Mouse (Mus musculus): Measurements from ENCODE around the gene Capn13.
"Not testable (repeated sequence)": the region's sequence is repeated elsewhere in the genome, so short reads cannot be mapped to it uniquely, and the experiment has no call there.

Capn13 gene

GRCm38 (mm10) chr17:73343632-73344390, 56.9 kb downstream of the Capn13 start:
- DNase-seq (ENCODE audit: inconsistent ontology term), result no peak

- DNase-seq (ENCODE audit: inconsistent ontology term), result no peak
Measured at GRCm38 (mm10) chr17:73342673-73343072, 58.0 kb downstream of the Capn13 start.

- DNase-seq (ENCODE audit: inconsistent ontology term), result no peak
Measured at GRCm38 (mm10) chr17:73329071-73329470, 71.6 kb downstream of the Capn13 start.

DNA sequence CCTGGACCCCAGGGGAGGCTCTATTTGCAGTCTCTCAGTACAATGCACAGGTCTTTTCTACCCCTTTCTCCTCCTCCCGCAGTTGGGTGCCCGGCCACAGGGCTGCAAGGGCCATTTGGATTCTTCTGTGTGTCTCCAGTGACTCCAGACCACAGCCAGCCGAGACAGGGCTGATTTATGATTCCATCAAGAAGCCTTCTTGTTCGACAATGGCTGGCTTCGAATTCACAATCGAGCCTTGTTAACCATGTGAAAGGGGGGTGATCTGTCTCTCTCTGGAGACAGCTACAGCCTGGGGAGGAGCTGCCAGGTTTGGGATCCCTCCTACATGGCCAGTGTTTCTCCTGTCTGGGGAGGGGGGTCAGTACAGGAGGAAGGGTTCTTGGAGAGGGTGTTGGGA, 75.4 kb downstream of the Capn13 start:
- DNase-seq (ENCODE audit: inconsistent ontology term), result peak; percentile 19

GRCm38 (mm10) chr17:73324732-73325131, 75.9 kb downstream of the Capn13 start:
- DNase-seq (ENCODE audit: inconsistent ontology term), result no peak

- DNase-seq (ENCODE audit: inconsistent ontology term), result no peak
Measured at GRCm38 (mm10) chr17:73323981-73324380, 76.7 kb downstream of the Capn13 start.

GRCm38 (mm10) chr17:73314786-73315185, 85.9 kb downstream of the Capn13 start:
- DNase-seq (ENCODE audit: inconsistent ontology term), result no peak

- DNase-seq (ENCODE audit: inconsistent ontology term), result no peak
Measured at GRCm38 (mm10) chr17:73311491-73311890, 89.2 kb downstream of the Capn13 start.

- no peak for DNase-seq (ENCODE audit: inconsistent ontology term)
Measured at GRCm38 (mm10) chr17:73308691-73309090, 92.0 kb downstream of the Capn13 start.

GRCm38 (mm10) chr17:73306626-73307025, 94.0 kb downstream of the Capn13 start:
- no peak for DNase-seq (ENCODE audit: inconsistent ontology term)

DNA sequence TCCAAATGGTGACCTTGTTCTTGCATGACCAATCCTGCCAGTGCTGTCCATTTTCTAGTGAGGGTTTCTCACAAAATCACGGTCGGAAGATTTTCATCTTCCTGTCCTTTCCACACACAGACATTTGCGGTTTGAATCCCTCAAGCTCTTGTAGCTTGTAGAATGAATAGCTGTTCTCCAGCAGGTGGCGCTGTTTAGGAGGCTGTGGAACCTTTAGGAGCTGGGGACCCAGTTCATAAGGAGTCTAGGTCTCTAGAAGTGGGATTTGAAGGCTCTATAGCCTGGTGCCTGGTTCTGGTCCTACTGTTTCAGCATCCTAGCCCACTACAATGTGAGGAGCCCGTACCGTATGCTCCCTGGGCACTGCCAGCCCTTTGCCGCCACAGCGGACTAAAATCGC, 95.0 kb downstream of the Capn13 start:
- peak; percentile 33 for DNase-seq (ENCODE audit: inconsistent ontology term)

GRCm38 (mm10) chr17:73304086-73304812, 96.4 kb downstream of the Capn13 start:
- DNase-seq (ENCODE audit: inconsistent ontology term), result no peak

GRCm38 (mm10) chr17:73303676-73304075, 97.0 kb downstream of the Capn13 start:
- DNase-seq (ENCODE audit: inconsistent ontology term), result no peak

DNA sequence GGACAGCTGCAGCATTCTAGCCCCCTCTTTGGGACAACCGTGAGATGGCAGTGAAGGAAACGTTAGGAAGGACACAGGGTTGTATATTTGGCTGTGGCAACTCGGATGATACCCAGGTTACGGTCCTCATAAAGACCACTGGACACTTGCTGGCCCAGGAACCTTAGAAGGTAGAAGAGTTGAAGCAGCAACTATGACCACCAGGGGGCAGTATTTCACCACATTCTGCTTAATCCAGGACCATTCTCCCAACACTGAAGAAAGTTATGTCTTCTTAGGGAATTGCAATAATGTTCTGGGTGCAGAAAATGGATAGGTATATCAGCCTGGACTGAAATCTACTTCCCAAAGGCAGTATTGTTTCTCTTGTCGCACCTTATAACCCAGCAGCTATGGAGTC, 97.4 kb downstream of the Capn13 start:
- peak; percentile 37 for DNase-seq (ENCODE audit: inconsistent ontology term)

DNA sequence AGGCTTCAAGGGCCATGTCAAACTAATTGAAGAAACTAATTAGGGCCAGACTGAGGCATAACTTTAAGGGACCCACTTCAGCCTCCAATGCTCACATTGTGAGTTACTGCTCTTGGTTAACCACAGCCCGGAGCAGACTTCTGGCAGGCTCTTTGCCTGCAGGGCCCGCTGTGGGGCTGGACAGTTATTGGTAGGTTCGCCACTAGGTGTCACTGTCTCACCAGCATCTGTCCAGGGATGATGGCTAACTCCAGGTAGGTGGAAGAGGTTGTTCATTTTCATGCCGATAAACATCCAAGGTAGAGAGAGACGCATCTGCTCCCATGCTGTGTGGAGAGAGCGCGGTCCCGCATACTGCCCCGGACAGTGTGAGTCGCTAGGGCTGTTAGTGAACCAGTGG, 98.6 kb downstream of the Capn13 start:
- DNase-seq (ENCODE audit: inconsistent ontology term), result peak; percentile 78

DNA sequence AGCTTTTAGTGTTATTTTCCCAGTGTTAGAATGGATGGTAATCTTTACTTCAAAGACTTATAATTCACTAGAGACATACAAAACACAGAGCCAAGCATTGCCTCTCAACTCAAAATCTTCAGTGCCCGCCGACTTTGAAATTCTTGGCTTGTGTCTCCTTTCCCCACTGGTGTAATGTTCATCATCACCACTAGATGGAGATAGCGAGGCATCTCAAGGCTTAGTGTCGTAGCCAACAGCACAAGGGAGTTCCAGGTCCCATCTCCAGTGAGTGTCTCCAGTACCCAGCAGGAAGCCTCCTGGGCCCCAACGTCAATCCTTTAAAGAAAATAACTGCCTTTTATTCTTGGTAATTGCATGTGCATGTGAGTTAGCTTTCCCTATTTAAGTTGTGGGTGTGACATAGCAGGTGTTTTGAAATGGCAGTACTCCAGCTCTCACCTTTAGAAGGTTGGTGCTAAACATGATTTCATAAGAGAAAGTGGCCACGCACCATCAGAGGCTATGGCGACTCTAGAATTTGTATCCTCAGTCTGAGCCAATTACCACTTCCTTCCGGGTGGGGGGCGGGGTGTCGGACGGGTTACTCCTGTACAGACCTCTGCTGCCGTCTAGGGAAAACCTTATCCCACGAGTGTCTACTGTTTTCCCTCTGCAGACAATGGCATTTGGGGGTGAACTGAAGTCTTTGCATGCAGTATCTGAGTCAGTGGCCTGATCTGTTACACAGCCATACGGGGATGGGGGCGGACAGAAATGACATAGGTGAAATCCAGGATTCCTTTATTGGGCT, 99.2 kb downstream of the Capn13 start:
- DNase-seq (ENCODE audit: inconsistent ontology term), result peak; percentile 57

DNA sequence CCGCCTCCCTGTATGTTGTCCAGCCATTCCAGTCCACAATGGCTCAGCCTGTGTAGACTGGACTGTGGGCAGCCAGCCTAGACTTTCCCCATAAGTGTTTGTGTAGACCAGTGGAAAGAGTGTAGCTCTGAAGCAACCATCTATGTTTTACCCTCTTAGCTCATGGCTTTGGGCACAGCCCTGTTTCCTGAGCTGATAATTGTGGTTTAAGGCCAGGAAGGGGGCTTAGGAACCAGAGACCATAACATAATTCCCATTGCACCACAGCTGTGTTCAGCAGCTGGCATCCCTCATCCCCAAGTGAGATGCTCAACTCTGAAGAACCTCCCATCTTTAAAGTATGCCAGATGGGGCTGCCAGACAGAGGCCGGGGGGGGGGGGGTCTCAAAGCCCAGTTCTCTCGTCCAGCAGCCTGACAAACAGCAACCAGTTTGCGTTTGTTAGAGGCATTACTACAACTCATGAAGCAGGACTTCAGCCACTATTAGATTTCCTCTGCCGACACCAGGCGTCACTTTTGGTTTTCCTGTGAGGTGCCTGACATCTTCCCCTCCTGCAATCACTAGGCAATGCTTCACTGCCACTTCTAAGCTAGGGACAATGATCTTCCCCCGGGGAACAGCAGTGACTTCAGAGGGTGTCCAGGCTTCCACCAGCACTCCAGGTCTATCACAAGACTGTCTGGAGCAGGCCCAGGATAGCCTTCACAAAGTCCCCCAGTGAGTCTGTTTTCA, 100.4 kb downstream of the Capn13 start:
- DNase-seq (ENCODE audit: inconsistent ontology term), result no peak

GRCm38 (mm10) chr17:73298981-73299380, 101.7 kb downstream of the Capn13 start:
- no peak for DNase-seq (ENCODE audit: inconsistent ontology term)

DNA sequence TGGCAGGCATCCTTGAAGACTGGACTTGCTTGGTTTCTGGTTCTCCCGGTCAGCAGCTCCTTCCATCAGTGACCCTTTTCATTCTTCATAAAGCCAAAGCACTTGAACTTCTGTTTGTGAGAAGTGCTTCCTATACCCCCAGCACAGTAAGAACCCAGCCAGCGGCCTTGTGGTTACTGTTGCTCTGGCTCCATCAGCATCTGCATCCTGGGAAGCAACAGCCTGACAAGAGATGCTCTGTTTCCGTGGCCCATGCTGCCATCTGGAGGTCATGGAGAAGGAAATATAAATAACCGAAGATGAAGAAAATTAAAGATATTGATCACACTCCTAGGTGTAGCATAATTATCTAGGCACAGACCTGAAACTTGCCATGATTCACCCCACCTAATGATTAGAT, 103.8 kb downstream of the Capn13 start:
- DNase-seq (ENCODE audit: inconsistent ontology term), result peak; percentile 38

DNA sequence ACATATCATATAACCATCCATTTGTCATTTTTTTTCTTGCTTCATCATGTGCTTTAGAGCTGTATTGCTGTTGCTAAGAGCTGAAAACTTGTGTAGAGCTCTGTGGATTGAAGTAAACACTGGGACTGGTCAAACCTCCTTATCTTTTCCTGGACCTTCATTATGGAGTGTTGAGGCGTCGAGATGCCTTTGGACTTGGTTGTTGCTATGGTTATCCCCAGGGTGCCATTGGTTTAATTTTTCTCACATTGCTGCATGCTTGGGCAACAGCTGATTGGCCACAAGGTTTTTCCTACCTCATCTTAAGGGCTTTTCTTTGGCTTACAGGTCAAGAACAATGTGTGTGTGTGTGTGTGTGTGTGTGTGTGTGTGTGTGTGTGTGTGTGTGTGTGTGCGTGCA, 107.4 kb downstream of the Capn13 start:
- no peak for DNase-seq (ENCODE audit: inconsistent ontology term)

- no peak for DNase-seq (ENCODE audit: inconsistent ontology term)
Measured at GRCm38 (mm10) chr17:73284301-73284700, 116.4 kb downstream of the Capn13 start.

GRCm38 (mm10) chr17:73282702-73283101, 118.0 kb downstream of the Capn13 start:
- not testable (repeated sequence) for DNase-seq (ENCODE audit: inconsistent ontology term)
